Mouse (Mus musculus): Measurements from ENCODE around the gene Mcm5. TPM values are rescaled to one million over a fixed set of nuclear protein-coding genes. Genes with fewer than 3 reads are reported as not detected.

The Mcm5 gene
- polyA plus RNA-seq, 1 experiment, result 9.2 TPM

DNA sequence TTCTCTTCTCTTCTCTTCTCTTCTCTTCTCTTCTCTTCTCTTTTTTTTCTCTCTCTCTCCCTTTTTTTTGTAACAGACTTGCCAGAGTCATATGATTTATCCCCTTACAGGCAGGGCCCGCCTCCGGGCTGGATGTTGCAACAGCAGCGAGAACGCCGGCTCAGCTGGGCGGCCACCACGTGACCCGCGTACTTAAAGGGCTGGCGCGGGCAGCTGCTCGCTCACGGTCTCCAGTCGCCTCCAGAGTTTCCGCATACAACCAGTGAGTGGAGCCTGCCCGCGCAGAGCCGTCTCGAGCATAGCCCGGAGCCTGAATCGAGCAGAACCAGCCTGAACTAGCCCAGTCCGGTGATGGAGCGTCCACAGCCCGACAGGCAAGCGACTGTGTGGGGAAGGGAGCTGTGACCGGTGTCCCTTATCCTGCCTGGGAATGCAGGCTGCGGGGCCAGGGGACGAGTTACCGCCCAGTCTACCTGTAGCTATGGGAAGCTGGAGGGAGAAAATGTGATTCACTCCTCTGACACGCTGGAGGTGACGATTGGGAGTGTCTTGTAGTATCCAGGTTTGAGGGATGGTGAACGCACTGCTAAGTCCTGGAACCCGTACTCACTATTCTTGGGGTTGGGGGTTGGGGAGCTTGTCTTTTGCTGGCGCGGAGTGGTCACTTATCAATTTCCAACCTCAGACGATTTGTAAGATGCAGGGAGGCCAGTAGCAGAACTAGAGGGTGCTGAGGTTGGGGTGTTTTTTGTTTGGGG is 15.8 kb upstream of the Mcm5 start, which contains the start of gene Hmox1:
Gene Hmox1 (plus strand): TSS at position 223 of the 758 bp plus-strand sequence.
- TF ChIP-seq POLR2A (IDR thresholded peaks at IDR 0.05; ENCODE audit: borderline replicate concordance, extremely low read depth, low read depth, low read length) (peak; percentile 92; the same call in 1 of the 2 replicates), CTCF (IDR thresholded peaks at IDR 0.05; ENCODE audit: insufficient read depth, low read length) (no peak)
- WGBS, result 1% methylated on average over 36 of the region's 36 CpGs
- peak; percentile 94 for DNase-seq
- H3K4me1 ChIP-seq (ENCODE audit: control insufficient read depth, insufficient read depth, low read length), result peaks cover 14% of the 10 kb centered on the region
- peak within 1 kb of the TSS; percentile 72 for H3K4me3 ChIP-seq (replicated peaks; ENCODE audit: extremely low read depth, low read depth, low read length)

DNA sequence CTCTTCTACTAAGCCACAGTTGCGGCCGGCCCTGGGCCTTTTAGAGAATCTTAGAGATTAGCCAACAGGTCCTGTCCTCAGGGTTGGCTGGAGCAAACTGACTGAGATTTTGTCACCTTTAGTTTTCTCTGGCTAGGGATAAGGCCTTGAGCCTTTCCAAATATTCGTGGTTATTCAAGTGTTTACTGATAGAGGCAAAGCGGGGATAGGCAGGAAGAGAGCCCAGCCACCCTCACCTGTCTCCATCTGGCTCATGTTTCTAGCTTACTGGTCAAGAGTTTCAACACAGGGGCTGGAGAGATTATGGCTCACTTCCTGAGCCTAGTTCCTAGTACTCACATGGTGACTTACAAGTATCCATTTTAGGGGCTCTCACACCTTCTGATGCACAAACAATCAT is 6.4 kb upstream of the Mcm5 start:
- H3K4me1 ChIP-seq (ENCODE audit: control insufficient read depth, insufficient read depth, low read length), result no peaks in the 10 kb centered on the region
- TF ChIP-seq POLR2A (IDR thresholded peaks at IDR 0.05; ENCODE audit: borderline replicate concordance, extremely low read depth, low read depth, low read length) (no peak), CTCF (IDR thresholded peaks at IDR 0.05; ENCODE audit: insufficient read depth, low read length) (no peak)
- H3K4me3 ChIP-seq (replicated peaks; ENCODE audit: extremely low read depth, low read depth, low read length), result no peak overlapping the region
- no peak for DNase-seq
- WGBS, result 74% methylated on average over 4 of the region's 4 CpGs

DNA sequence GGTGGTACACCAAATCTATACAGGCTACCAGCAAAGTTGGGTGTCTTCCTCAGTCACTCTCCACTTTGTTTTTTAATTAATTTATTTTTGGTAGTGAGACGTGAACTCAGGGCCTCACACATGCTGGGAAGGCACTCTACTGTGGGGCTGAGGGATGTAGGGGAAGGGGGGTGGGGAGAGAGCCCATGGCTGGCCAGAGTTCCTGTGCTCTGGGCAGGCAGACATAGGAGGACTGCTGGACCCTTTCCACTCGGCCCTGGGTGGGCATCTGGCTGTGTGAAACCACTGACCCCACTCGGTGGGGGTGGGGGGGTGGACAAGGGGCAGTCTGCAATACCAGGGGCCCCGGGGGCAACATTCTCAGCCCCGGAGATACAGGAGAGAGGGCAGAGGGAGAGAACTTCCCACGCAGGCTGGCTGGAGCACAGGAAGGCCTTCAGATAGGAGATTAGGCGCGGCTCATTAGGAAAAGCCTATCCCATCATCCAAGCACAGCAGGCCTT is 5.9 kb upstream of the Mcm5 start:
- no peaks in the 10 kb centered on the region for H3K4me1 ChIP-seq (ENCODE audit: control insufficient read depth, insufficient read depth, low read length)
- TF ChIP-seq POLR2A (IDR thresholded peaks at IDR 0.05; ENCODE audit: borderline replicate concordance, extremely low read depth, low read depth, low read length) (no peak), CTCF (IDR thresholded peaks at IDR 0.05; ENCODE audit: insufficient read depth, low read length) (no peak)
- no peak overlapping the region for H3K4me3 ChIP-seq (replicated peaks; ENCODE audit: extremely low read depth, low read depth, low read length)
- WGBS, result 63% methylated on average over 8 of the region's 8 CpGs
- no peak for DNase-seq

DNA sequence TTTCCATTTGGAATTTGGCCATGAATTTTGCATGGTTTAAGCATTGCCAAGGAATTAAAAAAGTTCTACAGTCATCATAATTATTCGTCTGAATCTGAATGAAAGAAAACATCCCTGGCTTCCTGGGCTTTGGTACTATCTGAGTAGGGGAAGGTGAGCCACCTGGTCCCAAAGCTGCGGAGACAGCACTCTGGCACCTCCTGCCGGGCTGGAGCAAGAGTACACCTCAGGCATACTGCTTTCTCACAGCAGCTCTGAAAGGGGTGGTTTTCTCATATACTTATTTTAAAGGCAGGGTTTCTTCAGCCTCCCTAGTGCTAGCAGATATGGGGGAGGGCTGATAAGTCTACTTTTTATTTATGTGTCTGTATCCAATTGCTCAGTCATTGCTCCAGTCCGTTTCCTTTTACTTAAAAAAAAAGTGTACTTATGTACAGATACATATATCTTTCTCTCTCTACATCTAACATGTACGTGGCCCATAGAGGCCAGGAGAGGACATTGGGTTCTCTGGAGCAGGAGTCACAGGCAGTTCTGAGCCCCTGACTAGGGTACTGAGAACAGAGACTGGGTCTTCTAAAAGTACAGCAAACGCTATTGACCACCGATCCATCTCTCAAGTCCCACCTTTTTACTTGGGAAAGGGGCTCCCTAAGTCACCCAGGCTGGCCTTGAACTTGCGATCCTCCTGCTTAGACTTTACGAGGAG is 688 bp upstream of the Mcm5 start:
- WGBS, result 0% methylated on average over 9 of the region's 9 CpGs
- DNase-seq, result peak; percentile 79
- Histone ChIP-seq H3K4me1 (ENCODE audit: control insufficient read depth, insufficient read depth, low read length) (peaks cover 3% of the 10 kb centered on the region; the same call in 1 of the 2 replicates), H3K4me3 (replicated peaks; ENCODE audit: extremely low read depth, low read depth, low read length) (peak overlapping the region; percentile 96)
- TF ChIP-seq POLR2A (IDR thresholded peaks at IDR 0.05; ENCODE audit: borderline replicate concordance, extremely low read depth, low read depth, low read length) (no peak), CTCF (IDR thresholded peaks at IDR 0.05; ENCODE audit: insufficient read depth, low read length) (peak; percentile 96)

DNA sequence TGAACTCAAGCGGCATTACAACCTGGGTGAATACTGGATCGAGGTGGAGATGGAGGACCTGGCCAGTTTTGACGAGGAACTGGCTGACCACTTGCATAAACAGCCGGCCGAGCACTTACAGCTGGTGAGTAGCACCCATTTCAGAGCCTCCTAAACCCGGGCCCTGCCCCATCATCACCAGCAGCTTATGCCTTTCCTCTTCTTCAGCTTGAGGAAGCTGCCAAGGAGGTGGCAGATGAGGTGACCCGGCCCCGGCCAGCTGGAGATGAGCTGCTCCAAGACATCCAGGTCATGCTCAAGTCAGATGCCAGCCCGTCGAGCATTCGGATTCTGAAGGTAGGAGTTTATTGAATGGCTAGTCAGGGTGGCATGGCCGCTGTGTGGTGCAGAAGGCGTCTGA is 724 bp downstream of the Mcm5 start:
- H3K4me1 ChIP-seq (ENCODE audit: control insufficient read depth, insufficient read depth, low read length), result peaks cover 3% of the 10 kb centered on the region; the same call in 1 of the 2 replicates
- H3K4me3 ChIP-seq (replicated peaks; ENCODE audit: extremely low read depth, low read depth, low read length), result peak overlapping the region; percentile 83
- no peak for TF ChIP-seq CTCF (IDR thresholded peaks at IDR 0.05; ENCODE audit: insufficient read depth, low read length)
- TF ChIP-seq POLR2A (IDR thresholded peaks at IDR 0.05; ENCODE audit: borderline replicate concordance, extremely low read depth, low read depth, low read length), result no peak
- 9% methylated on average over 13 of the region's 13 CpGs for WGBS
- DNase-seq, result no peak

DNA sequence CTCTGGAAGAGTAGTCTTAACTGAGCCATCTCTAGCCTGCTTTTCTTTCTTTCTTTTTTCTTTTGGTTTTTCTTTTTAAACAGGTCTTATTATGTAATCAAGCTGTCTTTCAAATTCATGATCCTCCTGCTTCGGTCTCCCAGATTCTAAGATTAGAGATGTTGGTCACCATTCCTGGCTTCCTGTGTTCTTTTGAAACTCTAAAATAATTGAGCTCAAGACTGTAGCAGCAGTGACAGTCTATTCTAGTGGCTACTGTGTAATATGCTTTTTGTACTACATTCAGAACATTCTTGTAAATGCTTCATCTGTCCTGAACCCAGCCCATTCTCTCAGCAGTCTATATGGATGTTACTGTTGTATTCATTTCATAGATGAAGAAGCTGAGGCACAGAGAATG is 9.1 kb downstream of the Mcm5 start:
- 65% methylated on average over 1 of the region's 1 CpGs for WGBS
- no peaks in the 10 kb centered on the region for H3K4me1 ChIP-seq (ENCODE audit: control insufficient read depth, insufficient read depth, low read length)
- no peak for TF ChIP-seq POLR2A (IDR thresholded peaks at IDR 0.05; ENCODE audit: borderline replicate concordance, extremely low read depth, low read depth, low read length)
- no peak for TF ChIP-seq CTCF (IDR thresholded peaks at IDR 0.05; ENCODE audit: insufficient read depth, low read length)
- H3K4me3 ChIP-seq (replicated peaks; ENCODE audit: extremely low read depth, low read depth, low read length), result no peak overlapping the region
- DNase-seq, result no peak

DNA sequence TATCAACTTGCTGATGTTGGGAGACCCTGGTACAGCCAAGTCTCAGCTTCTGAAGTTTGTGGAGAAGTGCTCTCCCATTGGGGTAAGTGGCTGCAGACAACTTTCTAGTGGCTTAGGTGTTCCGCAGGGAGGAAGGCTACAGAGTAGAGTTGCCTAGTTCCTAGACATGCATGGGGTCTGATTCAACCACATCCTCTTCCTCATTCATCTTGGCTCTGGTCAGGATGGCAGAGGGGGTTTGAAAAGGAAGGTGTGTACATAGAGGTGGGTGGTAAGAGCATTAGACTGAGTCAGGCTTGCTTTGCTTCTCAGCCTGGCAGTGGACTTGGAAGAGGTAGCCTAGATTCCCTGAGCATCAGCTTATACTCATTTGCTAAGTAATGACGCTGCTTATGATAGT is 9.9 kb downstream of the Mcm5 start:
- Histone ChIP-seq H3K4me3 (replicated peaks; ENCODE audit: extremely low read depth, low read depth, low read length) (no peak overlapping the region), H3K4me1 (ENCODE audit: control insufficient read depth, insufficient read depth, low read length) (no peaks in the 10 kb centered on the region)
- 95% methylated on average over 2 of the region's 2 CpGs for WGBS
- DNase-seq, result no peak
- TF ChIP-seq POLR2A (IDR thresholded peaks at IDR 0.05; ENCODE audit: borderline replicate concordance, extremely low read depth, low read depth, low read length), result no peak
- TF ChIP-seq CTCF (IDR thresholded peaks at IDR 0.05; ENCODE audit: insufficient read depth, low read length), result no peak

DNA sequence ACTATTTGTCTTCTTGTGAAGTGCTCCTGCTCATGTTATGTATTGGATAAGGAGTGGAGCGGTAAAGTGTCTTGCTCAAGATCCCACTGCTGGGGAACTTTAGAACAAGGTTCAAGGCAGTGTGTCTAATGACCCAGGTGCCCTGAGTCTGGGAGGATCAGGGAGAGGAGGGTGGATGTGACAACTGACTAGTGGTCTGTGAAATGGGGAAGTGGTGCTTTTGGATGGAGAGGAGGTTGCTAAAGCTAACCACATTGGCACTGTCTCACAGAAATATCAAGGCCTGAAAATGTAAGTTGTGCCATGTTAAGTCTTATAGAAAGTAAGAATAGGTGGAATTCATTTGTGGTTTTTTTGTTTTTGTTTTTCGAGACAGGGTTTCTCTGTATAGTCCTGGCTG is 10.4 kb downstream of the Mcm5 start:
- Histone ChIP-seq H3K4me1 (ENCODE audit: control insufficient read depth, insufficient read depth, low read length) (no peaks in the 10 kb centered on the region), H3K4me3 (replicated peaks; ENCODE audit: extremely low read depth, low read depth, low read length) (no peak overlapping the region)
- TF ChIP-seq CTCF (IDR thresholded peaks at IDR 0.05; ENCODE audit: insufficient read depth, low read length) (no peak), POLR2A (IDR thresholded peaks at IDR 0.05; ENCODE audit: borderline replicate concordance, extremely low read depth, low read depth, low read length) (no peak)
- WGBS, result 88% methylated on average over 2 of the region's 2 CpGs
- DNase-seq, result no peak

DNA sequence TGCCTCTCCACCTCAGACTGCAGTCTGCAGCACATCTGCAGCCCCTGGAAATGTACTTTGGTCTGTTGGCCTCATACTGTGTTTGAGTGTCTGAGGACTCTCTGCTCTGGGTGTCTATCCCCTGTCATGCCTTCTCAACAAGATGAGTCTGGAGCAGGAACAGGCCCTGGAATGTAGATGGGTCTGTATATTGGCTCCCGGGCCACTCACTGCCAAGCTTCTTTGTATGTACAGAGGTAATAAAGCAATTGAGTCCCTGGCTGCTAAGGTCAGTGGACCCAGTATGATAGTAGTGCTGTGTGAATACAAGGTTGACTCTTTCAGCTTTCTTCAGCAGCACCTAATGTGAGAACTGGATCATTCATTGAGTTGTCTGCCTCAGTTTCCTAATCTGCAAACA is 18.0 kb downstream of the Mcm5 start:
- Histone ChIP-seq H3K4me3 (replicated peaks; ENCODE audit: extremely low read depth, low read depth, low read length) (no peak overlapping the region), H3K4me1 (ENCODE audit: control insufficient read depth, insufficient read depth, low read length) (no peaks in the 10 kb centered on the region)
- DNase-seq, result no peak
- WGBS, result 90% methylated on average over 1 of the region's 1 CpGs
- TF ChIP-seq POLR2A (IDR thresholded peaks at IDR 0.05; ENCODE audit: borderline replicate concordance, extremely low read depth, low read depth, low read length) (no peak), CTCF (IDR thresholded peaks at IDR 0.05; ENCODE audit: insufficient read depth, low read length) (no peak)
